Mouse (Mus musculus) forebrain, embryonic 16.5 days (tissue): ENCODE measurements at regions not wholly inside any gene's neighbourhood (a gene's known extent, or its start where the extent isn't known, plus 50 kb on each side); places are given as distances from the start of the nearest gene placed in this dataset.

Experiments used
- ATAC-seq: fragments of 200-750 bp; cut with Nextera tagmentation; 2 replicates; pipeline ENCODE4 v1.8.0; 2017; ENCODE audit warnings: mild to moderate bottlenecking, moderate library complexity
- H3K27ac ChIP-seq: fragments of 300-500 bp; sonication (generic); 2 replicates; pipeline ENCODE4 v1.5.1; 2014; ENCODE audit warnings: low read length, control low read depth
- H3K27me3 ChIP-seq: fragments of 300-500 bp; sonication (generic); replicated peaks from 2 replicates; pipeline ENCODE4 v1.6.1; 2014; ENCODE audit warnings: low read length; ENCODE audit not compliant: control insufficient read depth, insufficient read depth
- H3K36me3 ChIP-seq: fragments of 300-500 bp; sonication (generic); 2 replicates; pipeline ENCODE4 v1.6.1; 2014; ENCODE audit not compliant: control insufficient read depth, insufficient read depth
- H3K4me1 ChIP-seq: fragments of 300-500 bp; sonication (generic); replicated peaks from 2 replicates; pipeline ENCODE4 v1.6.1; 2014; ENCODE audit warnings: low read length; ENCODE audit not compliant: control insufficient read depth, insufficient read depth
- H3K4me2 ChIP-seq: fragments of 300-500 bp; sonication (generic); 2 replicates; pipeline ENCODE4 v1.6.1; 2014; ENCODE audit warnings: mild to moderate bottlenecking, low read length, control low read depth
- H3K4me3 ChIP-seq: fragments of 300-500 bp; sonication (generic); replicated peaks from 2 replicates; pipeline ENCODE4 v1.5.1; 2014; ENCODE audit warnings: mild to moderate bottlenecking, low read length, control low read depth
- H3K9ac ChIP-seq: fragments of 300-500 bp; sonication (generic); replicated peaks from 2 replicates; pipeline ENCODE4 v1.6.1; 2014; ENCODE audit warnings: low read depth, low read length, control low read depth
- H3K9me3 ChIP-seq: fragments of 300-500 bp; sonication (generic); 2 replicates; pipeline ENCODE4 v1.6.1; 2016; ENCODE audit warnings: low read length; ENCODE audit not compliant: control insufficient read depth
- WGBS: fragments of 180-500 bp; shearing (Covaris S2); extraction: QIAGEN DNeasy Blood & Tissue Kit; methylation state at CpG from one replicate; pipeline ENCODE4 v1.1.7; 2014; 5-methylcytosine and 5-hydroxymethylcytosine counted together

DNA sequence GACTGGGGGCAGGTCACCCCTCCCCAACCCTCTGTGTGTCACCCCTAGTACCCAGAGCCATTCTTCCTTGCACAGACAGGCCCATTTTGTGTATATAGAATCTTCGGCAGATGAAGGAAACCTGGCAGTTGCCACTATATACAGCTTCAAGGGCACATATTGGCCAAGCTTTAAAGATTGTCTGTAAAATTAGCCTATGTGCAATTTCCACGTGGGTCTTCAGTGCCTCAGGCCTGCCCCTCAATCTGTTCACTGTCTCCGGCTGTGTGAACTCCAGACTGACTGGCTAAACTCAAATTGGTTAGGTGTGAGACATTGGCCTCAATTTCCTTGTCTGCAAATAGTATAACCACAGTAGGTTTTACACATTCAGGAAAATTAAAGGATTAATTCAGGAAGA is 130.9 kb upstream of the Kdm8 start:
- Histone ChIP-seq H3K9ac (no peak overlapping the region), H3K4me2 (no peak overlapping the region), H3K27me3 (no peaks in the 10 kb centered on the region), H3K9me3 (no peaks in the 10 kb centered on the region), H3K4me3 (no peak overlapping the region), H3K4me1 (peaks cover 12% of the 10 kb centered on the region), H3K27ac (no peak overlapping the region), H3K36me3 (no peaks in the 10 kb centered on the region)
- no peak for ATAC-seq
- 70% methylated on average over 3 of the region's 3 CpGs for WGBS

DNA sequence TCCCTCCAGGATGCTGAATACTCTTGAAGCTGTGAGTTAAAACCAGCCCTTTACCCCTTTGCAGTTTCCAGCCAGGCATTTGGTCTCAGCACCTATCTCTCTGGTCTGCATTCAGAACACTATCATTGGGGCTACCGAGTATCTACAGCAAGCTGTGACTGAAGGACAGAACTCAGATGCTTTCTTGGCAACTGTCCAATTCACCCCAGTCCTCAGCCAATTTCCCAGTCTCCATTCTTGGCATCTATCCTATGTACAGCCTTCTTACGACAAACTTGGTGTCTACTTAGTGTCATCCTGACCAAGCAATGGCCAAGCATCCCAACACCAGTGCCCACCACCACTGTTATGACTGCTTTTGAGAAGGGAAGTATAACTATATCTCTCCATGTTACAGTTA is 109.7 kb upstream of the Kdm8 start:
- H3K4me3 ChIP-seq: no peak overlapping the region
- H3K4me2 ChIP-seq: no peak overlapping the region
- peaks cover 7% of the 10 kb centered on the region for H3K4me1 ChIP-seq
- no peaks in the 10 kb centered on the region for H3K36me3 ChIP-seq
- no peak overlapping the region for H3K9ac ChIP-seq
- ATAC-seq: no peak
- no peaks in the 10 kb centered on the region for H3K9me3 ChIP-seq
- H3K27ac ChIP-seq: no peak overlapping the region
- WGBS: 52% methylated on average over 2 of the region's 2 CpGs
- peaks cover 7% of the 10 kb centered on the region for H3K27me3 ChIP-seq

DNA sequence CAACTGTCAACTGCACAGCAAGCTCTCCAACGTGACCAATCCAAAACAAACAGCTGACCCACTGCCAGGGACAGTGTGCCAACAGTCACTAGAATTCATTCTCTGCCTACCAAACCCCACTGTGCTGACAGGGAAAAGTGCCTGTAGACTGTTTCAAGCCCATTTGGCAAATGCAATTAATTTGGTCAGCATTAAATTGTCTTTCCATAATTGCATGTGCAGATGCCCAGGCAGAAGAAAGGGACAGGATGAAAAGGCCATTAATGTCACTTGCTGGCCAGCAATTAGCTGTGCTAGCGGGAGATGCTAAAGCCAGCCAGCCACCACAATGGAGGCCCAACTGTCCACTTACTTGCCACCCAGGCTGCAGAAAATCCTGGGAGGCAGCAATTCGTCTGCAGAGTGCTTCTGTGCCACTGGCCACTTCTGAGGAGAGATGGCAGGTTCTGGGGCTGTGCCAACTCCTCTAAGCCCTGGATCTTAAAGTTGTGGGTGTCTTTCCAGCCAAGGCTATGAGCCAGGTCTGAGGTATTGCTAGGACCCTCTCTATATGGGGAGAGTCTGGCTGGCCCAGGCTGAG is 108.8 kb upstream of the Kdm8 start:
- Histone ChIP-seq H3K9ac (no peak overlapping the region), H3K4me3 (no peak overlapping the region), H3K9me3 (no peaks in the 10 kb centered on the region), H3K27me3 (peaks cover 7% of the 10 kb centered on the region), H3K4me1 (peaks cover 7% of the 10 kb centered on the region), H3K4me2 (no peak overlapping the region), H3K36me3 (no peaks in the 10 kb centered on the region), H3K27ac (no peak overlapping the region)
- 10% methylated on average over 3 of the region's 3 CpGs for WGBS
- ATAC-seq: peak; percentile 87

DNA sequence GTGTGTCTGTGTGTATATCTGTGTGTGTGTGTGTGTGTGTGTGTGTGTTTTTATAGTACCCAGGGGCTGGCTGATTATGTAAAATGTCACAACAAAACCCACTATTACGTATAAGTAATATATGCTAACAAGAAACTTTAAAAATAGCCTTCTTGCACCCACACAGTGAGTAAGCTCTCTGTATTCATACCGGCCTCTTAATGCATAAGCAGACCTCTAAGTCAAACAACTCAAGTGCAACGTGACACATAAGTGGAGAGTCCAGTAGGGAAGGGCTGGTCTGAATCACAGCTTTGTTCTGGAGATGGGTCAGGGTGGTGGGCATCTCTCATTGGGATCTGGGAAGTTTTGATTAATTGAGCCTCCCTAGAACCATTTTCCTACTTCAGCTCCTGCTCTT is 107.7 kb upstream of the Kdm8 start:
- no peak overlapping the region for H3K4me2 ChIP-seq
- 69% methylated on average over 3 of the region's 3 CpGs for WGBS
- H3K4me1 ChIP-seq: peaks cover 7% of the 10 kb centered on the region
- no peaks in the 10 kb centered on the region for H3K36me3 ChIP-seq
- peaks cover 7% of the 10 kb centered on the region for H3K27me3 ChIP-seq
- no peaks in the 10 kb centered on the region for H3K9me3 ChIP-seq
- H3K4me3 ChIP-seq: no peak overlapping the region
- no peak overlapping the region for H3K9ac ChIP-seq
- no peak for ATAC-seq
- H3K27ac ChIP-seq: no peak overlapping the region

DNA sequence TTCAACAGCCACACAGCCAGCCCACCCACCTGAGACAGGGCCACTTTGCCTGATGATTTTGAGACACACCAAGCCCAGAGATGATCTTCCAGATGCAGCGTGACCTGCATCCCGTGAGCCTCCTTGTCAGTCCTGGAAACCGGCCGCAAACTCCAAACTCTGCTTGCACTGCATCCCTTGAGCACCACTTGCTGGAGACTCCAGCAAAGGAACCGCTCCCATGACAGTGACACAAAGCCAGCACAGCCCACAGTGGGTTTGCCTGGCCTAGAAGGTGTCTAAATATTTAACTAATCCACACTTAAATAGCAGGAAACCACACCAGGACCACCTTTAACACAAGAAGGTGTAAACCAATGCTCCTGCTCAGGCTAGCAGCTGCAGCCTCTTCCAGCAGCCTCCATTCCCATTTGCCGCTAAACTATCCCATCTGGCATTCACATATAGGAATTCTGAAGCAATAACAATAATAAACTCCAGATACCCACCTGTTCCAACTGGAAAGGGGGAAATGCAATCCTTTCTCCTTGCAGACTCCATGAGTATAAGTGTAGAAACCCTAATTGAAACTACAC is 106.2 kb upstream of the Kdm8 start:
- Histone ChIP-seq H3K27me3 (no peaks in the 10 kb centered on the region; the same call in 1 of the 2 replicates), H3K9ac (no peak overlapping the region), H3K4me1 (peaks cover 7% of the 10 kb centered on the region), H3K9me3 (no peaks in the 10 kb centered on the region), H3K4me2 (no peak overlapping the region), H3K36me3 (no peaks in the 10 kb centered on the region), H3K27ac (no peak overlapping the region), H3K4me3 (no peak overlapping the region)
- no peak for ATAC-seq
- 83% methylated on average over 6 of the region's 6 CpGs for WGBS

DNA sequence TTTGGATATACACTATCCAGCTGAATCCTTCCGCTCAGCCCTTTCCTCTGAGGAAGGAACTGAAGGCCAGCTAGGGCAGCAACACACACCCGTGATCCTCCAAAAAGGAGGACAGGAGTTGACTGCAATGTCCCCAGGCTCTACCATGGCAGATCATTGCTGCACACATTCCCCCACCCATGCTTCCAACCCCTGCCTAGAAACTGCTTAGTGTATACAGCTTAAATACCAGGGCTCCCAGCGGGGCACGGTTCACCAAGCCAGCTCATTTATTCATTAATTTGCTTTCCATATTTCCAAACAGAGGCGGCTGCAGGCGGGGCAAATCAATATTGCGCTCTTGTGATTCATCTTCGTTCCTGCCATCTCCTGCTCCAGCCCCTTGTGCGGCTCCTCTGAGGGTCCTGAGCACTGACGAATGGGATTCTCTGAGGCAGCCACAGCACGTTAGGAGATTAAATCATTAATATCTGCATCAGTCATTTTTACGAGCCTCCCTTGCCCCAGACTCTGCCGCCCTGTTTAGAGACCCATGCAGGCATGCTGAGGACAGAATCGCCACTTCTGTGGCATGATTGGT is 104.1 kb upstream of the Kdm8 start:
- ATAC-seq: no peak
- Histone ChIP-seq H3K4me2 (no peak overlapping the region), H3K9ac (no peak overlapping the region), H3K27ac (no peak overlapping the region), H3K4me1 (peaks cover 6% of the 10 kb centered on the region), H3K4me3 (no peak overlapping the region), H3K36me3 (no peaks in the 10 kb centered on the region), H3K27me3 (no peaks in the 10 kb centered on the region), H3K9me3 (no peaks in the 10 kb centered on the region)
- WGBS: 79% methylated on average over 14 of the region's 14 CpGs

DNA sequence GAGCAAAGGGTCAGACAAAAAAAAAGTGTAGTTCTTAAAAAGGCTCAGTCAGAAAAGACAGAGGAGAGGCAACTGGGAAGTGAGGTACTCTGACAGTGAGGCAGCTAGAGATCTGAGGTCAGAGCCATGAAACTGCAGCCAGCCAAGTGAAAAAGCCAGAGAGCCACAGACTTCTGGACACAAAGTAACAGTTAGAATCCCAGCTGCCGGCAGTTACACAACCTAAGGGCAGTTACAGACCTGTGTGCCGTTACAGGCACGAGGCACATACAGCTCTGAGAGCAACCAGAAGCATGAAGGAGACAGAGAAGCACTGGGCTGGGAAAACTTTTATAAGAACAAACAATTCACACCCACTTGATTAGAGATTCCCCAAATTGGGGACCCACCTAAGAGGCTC is 94.9 kb upstream of the Kdm8 start:
- Histone ChIP-seq H3K4me3 (no peak overlapping the region), H3K27ac (no peak overlapping the region), H3K36me3 (no peaks in the 10 kb centered on the region), H3K4me2 (no peak overlapping the region), H3K9me3 (no peaks in the 10 kb centered on the region), H3K4me1 (peaks cover 3% of the 10 kb centered on the region), H3K9ac (no peak overlapping the region), H3K27me3 (0 out of 2 replicates have a peak, but pooled peaks cover 3% of the 10 kb centered on the region)
- ATAC-seq: no peak
- WGBS: 89% methylated on average over 3 of the region's 3 CpGs

DNA sequence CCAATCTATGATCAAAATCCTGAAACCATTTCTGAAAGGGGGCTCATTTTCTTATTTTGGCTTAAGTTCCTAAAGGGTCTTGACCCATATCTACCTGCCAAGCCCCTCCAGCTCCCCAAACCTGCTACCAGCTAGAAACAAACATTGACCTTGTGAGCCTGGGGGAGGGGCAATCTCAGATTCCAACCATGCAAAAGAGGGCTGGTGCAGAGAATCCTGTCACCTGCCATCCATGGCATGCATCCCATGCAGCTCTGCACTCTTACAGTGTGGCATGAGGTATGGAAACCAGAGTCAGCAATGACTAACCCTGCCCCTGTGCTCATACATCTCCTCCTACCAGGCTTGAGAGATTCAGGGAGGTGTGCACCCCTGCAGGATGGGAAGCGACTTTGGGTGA is 90.3 kb upstream of the Kdm8 start:
- Histone ChIP-seq H3K4me1 (peaks cover 8% of the 10 kb centered on the region), H3K4me2 (no peak overlapping the region), H3K27ac (no peak overlapping the region), H3K36me3 (no peaks in the 10 kb centered on the region), H3K4me3 (no peak overlapping the region), H3K9ac (no peak overlapping the region), H3K27me3 (no peaks in the 10 kb centered on the region), H3K9me3 (no peaks in the 10 kb centered on the region)
- no peak for ATAC-seq
- WGBS: 95% methylated on average over 1 of the region's 1 CpGs

DNA sequence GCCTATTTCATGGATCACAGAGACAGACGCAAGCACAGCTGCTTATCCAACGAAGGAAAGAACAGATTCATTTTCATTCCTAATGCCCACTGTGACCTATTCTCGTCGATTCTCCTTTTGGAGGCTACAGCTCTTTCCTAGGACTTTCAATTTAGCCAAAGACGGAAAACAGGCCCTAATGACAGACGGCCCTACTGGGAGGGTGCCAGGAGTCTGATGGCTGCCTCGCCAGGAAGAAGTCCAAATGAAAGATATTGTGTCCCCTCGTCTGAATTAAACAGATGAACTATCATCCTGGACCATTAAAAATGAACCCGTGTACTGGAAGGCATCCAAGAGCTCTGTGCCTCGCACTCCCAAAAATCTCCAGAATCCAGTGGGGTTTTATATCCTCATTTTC is 89.5 kb upstream of the Kdm8 start:
- H3K9me3 ChIP-seq: no peaks in the 10 kb centered on the region
- 30% methylated on average over 10 of the region's 10 CpGs for WGBS
- H3K27ac ChIP-seq: no peak overlapping the region
- ATAC-seq: no peak
- H3K9ac ChIP-seq: no peak overlapping the region
- H3K4me3 ChIP-seq: no peak overlapping the region
- no peaks in the 10 kb centered on the region for H3K27me3 ChIP-seq
- peaks cover 8% of the 10 kb centered on the region for H3K4me1 ChIP-seq
- no peak overlapping the region for H3K4me2 ChIP-seq
- no peaks in the 10 kb centered on the region for H3K36me3 ChIP-seq
